Mouse (Mus musculus): ENCODE results near the gene Pde3b. TPM values are rescaled to one million over a fixed set of nuclear protein-coding genes. Genes with fewer than 3 reads are reported as not detected.

Gene Pde3b
- total RNA-seq, 2 experiments from 2014 or later, result 7.4 to 8.0 TPM

DNA sequence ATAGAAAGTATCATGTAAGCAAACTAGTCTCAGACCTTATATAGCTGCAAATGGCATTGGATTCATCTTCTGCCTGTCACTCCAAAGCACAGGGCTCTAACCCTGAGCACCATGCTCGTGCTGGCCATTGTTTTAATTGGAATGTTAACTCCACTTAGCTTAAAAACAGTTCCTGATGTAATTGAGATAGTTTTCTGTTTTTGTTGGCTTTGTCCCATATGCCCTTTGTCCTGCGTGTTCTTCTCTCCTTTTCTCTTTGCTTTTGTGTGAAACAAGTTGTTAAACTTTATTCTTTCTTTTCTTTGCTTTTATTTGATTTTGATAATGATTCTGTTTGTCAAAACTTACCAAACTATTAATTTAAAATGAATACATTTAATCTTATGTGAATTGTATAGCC is 167.4 kb downstream of the Pde3b start:
- no peak for DNase-seq (ENCODE audit: low spot score in 2 of 2)
- intact Hi-C loops (cut with DNase I), result loop anchor here (5.0 kb wide), 2 partner anchors 90 to 135 kb away; partner anchors contain the start of gene Calcb

Other genes with a start within 250 kb of the Pde3b start
- 10 to 100 TPM; 58.1 to 61.9 TPM for gene Copb1, start 160.6 kb upstream of the Pde3b start, total RNA-seq (2021)
- 100 to 1,000 TPM; 114 to 128 TPM for gene Psma1, start 139.2 kb upstream of the Pde3b start, total RNA-seq (2021)
- 1 to 10 TPM; 1.4 TPM for gene Cyp2r1, start 147.7 kb downstream of the Pde3b start, total RNA-seq (2021)
- gene Calca, start 221.1 kb downstream of the Pde3b start, total RNA-seq (2021), result 1 to 10 TPM; 1.8 to 2.3 TPM

All from left cerebral cortex, postnatal 14 days (tissue).